Mouse (Mus musculus): Measurements from ENCODE around the gene Zscan4e. TPM values are rescaled to one million over a fixed set of nuclear protein-coding genes. Genes with fewer than 3 reads are reported as not detected.
"Not testable (repeated sequence)": the region's sequence is repeated elsewhere in the genome, so short reads cannot be mapped to it uniquely, and the experiment has no call there.

Gene Zscan4e
- not detected for total RNA-seq (2022)

GRCm38 (mm10) chr7:11310582-11310981, at the start of gene Zscan4e:
TSS of gene Zscan4e (minus strand) at chr7:11310682.
- DNase-seq (ENCODE audit: low spot score in 2 of 2) = not testable (repeated sequence)

Small RNA genes within 50 kb of the gene (microRNA-seq; reads per million reads assigned to microRNA genes)
- gene Gm23087 (not detected), gene Gm26248 (not detected)

Other genes starting within 250 kb of the Zscan4e start
- not detected for gene Zscan4-ps1, start 241.0 kb downstream of the Zscan4e start, total RNA-seq (2022)
- gene Zscan4d, start 144.5 kb downstream of the Zscan4e start, total RNA-seq (2022) = not detected
- not detected for gene Zscan4f, start 87.2 kb upstream of the Zscan4e start, total RNA-seq (2022)
- not detected for gene Zscan4-ps2, start 203.6 kb upstream of the Zscan4e start, total RNA-seq (2022)

All from gastrocnemius, adult 8-10 months (tissue).